Mouse (Mus musculus): ENCODE data around the gene Ccdc162. TPM values are rescaled to one million over a fixed set of nuclear protein-coding genes. Genes with fewer than 3 reads are reported as not detected.

The Ccdc162 gene
- total RNA-seq, 2 experiments from 2014 or later, result 1.8 to 2.0 TPM

DNA sequence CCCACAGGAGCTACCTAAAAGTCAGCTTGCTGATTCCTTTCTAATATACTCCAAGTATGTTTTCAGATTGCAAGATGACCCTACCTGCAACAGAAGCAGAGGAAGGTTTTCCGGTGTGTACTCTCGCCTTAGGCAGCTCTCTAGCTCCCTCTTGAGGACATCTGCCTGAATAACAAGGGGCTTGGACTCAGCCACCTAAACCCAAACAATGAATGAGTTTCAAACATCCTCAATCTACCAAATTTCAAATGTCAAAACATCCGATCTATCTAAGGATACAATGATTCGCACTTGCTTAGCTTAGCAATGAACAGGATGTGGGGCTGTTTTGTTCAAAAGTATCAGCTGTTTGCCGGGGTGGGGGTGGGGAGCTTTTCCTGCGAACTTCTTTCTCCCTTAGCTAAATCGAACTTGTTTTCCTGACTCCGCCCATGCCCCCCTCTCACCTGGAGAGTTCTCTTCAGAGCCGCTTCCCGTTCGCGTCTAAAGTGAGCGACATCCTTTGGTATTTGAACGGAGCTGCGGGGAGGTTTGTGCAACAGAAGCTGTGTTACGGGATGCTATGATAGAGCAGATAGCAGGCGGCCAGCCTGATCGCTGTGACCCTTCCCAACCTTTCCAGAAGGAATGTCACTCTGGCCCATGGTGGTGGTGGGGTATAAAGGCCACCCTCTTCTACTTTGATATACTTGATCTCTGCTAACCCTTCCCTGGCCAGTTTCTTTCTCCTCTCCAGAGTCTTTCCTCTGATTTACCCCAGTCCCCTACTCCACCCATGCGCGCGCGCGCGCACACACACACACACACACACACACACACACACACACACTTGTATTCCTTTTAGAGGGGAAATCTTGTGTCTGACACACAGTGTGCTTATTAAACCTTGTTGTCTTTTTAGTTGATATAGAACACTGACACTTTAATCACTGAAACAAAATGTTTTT lies 26.2 kb downstream of the Ccdc162 start:
- H3K27ac ChIP-seq, result no peak overlapping the region
- peak overlapping the region; percentile 43 for H3K4me3 ChIP-seq
- peak; percentile 97 for TF ChIP-seq CTCF (IDR thresholded peaks at IDR 0.05)
- DNase-seq (ENCODE audit: extremely low spot score in 1 of 2, low spot score in 2 of 2), result peak; percentile 57 to 69
- intact Hi-C loops (cut with DNase I), result loop anchor here (1.0 to 10.0 kb wide), 3 partner anchors 255 to 607 kb away; partner anchors contain the start of genes Ak9 and Fig4

DNA sequence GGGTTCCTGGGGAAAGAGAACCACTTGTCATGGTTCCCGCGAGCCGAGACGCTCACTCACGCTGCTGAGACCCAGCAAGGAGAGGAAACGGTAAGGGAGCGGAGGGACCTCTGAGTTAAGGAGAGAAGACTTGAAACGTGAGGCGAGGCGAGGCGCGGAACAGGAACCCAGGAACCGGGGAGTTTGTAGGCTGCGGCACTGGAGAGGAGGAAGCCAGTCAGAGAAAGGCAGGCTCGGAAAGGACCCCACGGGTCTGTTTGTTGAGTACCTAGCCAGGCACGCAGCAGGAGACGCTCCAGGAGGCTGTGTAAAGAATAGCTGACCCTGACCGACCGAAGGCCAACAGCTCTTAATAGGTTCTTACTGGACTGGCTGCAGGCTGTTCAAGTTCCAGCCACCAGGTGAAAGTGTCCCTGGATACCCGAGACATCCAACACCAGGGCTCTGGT lies 31.9 kb downstream of the Ccdc162 start:
- H3K27ac ChIP-seq, result no peak overlapping the region
- no peak; the same call in 1 of the 2 replicates for TF ChIP-seq CTCF (IDR thresholded peaks at IDR 0.05)
- DNase-seq (ENCODE audit: extremely low spot score in 1 of 2, low spot score in 2 of 2), result no peak
- no peak overlapping the region for H3K4me3 ChIP-seq
- intact Hi-C loops (cut with DNase I), result loop anchor here (10.0 kb wide), 1 partner anchor 250 kb away; no protein-coding TSS in a partner anchor

DNA sequence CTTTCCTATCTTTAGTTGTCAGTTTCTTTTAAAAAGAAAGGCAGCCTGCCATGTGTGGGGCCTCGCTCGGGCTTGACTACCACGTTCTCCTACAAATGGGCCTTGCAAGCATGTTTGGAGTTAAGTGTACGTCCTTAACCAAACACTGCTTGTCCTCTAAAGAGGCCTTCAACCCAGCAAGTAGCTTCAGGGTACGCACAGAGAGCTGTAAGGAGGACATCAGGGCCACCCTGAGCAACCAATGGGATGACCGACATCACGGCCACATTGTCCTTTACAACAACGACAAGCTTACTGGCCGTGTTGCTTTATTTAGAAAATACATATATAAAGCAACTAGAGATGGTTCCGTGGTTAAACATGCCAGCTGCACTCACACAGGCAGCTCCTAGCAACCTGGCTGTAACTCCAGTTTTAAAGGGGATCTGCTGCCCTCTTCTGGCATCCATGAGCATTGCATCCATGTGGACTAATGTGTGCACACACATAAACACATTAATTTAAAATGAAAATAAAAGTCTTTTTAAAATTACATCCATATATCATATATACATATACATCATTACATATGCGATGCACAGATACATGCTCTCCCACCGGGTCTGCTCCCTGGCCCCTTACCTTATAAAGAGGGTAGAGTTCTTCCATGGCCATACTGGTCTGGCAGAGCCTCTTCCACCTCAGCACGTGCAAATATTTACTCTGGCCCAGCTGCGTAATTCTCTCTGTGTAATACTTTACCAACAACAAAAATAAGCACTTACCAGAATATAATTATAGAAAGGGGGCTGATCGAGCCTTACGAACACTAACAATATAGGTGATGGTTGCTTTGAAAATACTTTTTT lies 33.7 kb downstream of the Ccdc162 start:
- H3K4me3 ChIP-seq, result no peak overlapping the region
- peak; percentile 82 to 90 for DNase-seq (ENCODE audit: extremely low spot score in 1 of 2, low spot score in 2 of 2)
- H3K27ac ChIP-seq, result no peak overlapping the region
- peak; percentile 97 for TF ChIP-seq CTCF (IDR thresholded peaks at IDR 0.05)
- intact Hi-C loops (cut with DNase I), result loop anchor here (1.0 to 10.0 kb wide), 2 partner anchors 163 to 248 kb away; partner anchors contain the start of gene Cd164

DNA sequence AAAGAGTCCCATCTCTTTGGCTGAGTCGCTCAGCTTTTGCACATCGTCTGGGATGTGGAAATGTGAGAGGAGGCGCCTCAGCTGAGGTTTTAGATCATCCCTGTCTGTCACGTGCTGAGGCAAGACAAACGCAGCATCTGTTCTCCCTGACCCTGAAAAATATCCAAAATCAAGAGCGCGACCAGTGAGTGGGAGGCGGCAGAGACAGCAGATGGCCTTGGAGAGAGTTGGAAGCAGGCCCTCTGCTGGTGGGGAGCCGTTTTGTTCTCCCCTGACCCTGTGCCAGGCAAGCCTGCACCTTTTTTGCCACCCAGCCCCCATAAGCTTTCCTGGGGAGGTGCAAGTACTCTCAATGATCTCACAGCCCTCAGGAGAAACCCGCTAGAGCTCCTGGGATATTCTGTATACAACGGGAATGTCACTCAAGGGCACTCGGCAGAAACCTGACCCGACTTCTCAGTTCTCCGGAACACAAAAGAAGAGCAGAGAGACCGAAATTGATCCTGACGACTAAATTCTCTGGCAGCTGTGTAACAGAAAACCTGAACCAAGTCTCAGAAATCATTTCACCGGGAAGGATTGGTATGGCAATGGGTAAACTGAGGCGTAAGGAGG lies 37.6 kb downstream of the Ccdc162 start:
- peak; percentile 70 for TF ChIP-seq CTCF (IDR thresholded peaks at IDR 0.05)
- DNase-seq (ENCODE audit: extremely low spot score in 1 of 2, low spot score in 2 of 2), result peak; percentile 56 to 72
- peak overlapping the region; percentile 22 for H3K4me3 ChIP-seq
- H3K27ac ChIP-seq, result peak overlapping the region; percentile 48; the same call in 1 of the 2 replicates
- intact Hi-C loops (cut with DNase I), result loop anchor here (5.0 kb wide), 1 partner anchor 72 kb away; no protein-coding TSS in a partner anchor

DNA sequence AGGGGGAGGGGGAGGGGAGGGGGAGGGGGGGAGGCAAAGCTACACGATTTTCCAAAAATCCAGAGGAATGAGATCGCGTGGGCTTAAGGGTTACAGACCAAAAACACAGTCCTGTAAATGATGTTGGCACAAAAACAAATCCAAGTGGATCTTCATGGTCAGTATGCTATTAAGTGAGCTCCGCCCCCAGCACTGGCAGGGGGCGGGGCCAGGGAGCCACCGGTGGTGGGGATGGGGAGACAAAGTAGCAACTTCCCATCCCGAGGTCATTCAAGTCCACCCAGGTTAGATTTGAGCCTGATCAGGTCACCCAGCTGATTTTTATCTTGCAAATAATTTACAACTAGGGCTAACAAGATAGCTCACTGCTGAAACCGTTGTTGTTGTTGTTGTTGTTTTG lies 39.0 kb downstream of the Ccdc162 start:
- no peak overlapping the region for H3K4me3 ChIP-seq
- no peak for DNase-seq (ENCODE audit: extremely low spot score in 1 of 2, low spot score in 2 of 2)
- TF ChIP-seq CTCF (IDR thresholded peaks at IDR 0.05), result no peak
- H3K27ac ChIP-seq, result no peak overlapping the region
- intact Hi-C loops (cut with DNase I), result loop anchor here (5.0 kb wide), 1 partner anchor 70 kb away; no protein-coding TSS in a partner anchor

DNA sequence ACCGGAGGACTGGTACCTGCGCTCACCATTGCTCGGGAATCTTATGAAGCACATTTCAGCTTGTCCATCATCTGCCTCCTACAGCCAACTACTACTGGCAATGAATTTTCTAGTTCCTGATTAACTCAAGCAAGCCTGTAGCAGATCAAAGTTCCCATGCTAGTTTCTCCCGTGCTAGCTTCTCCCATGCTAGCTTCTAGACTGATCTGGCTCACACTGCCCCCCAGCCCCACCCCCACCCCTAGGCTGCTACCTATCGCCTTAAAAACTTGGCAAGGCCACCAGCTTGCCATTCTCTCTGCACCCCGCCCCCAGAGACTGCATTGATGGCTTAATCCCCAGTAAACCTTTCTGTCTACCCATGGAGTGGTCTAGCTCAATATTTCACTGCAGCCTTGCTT lies 39.8 kb downstream of the Ccdc162 start:
- no peak for DNase-seq (ENCODE audit: extremely low spot score in 1 of 2, low spot score in 2 of 2)
- intact Hi-C loops (cut with DNase I), result loop anchor here (5.0 kb wide), 1 partner anchor 69 kb away; no protein-coding TSS in a partner anchor
- Histone ChIP-seq H3K4me3 (no peak overlapping the region), H3K27ac (no peak overlapping the region)
- TF ChIP-seq CTCF (IDR thresholded peaks at IDR 0.05), result no peak

DNA sequence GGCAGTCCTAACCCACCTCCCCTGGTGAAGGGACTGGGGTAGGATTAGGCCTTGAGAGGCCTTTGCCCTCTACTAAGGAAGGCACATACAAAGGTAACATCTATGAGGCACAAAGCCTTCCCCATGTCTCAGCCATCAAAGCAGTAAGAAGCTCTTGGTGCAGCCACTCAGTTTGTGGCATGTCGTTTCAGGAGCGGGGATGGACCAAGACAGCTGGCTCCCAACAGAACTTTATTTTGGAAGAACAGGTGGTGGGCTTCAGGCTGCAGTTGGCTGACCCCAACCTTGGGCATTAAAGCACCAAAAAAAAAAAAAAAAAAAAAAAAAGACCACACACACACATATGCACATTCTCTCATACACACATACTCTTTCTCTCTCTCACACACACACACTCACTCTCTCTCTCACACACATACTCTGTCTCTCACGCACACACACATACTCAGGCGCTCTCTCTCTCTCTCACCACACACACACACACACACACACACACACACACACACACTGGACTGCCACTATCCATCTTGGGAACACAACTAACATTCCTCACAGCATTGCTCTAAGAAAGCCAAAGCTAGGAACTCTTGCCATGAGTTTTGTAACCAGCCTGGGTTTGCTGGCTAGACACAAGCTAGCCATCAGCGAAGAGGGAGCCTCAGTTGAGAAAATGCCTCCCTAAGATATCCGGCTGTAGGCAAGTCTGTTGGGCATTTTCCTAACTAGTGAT lies 40.4 kb downstream of the Ccdc162 start:
- no peak for TF ChIP-seq CTCF (IDR thresholded peaks at IDR 0.05)
- intact Hi-C loops (cut with DNase I), result loop anchor here (5.0 kb wide), 1 partner anchor 69 kb away; no protein-coding TSS in a partner anchor
- no peak overlapping the region for H3K27ac ChIP-seq
- H3K4me3 ChIP-seq, result no peak overlapping the region
- DNase-seq (ENCODE audit: extremely low spot score in 1 of 2, low spot score in 2 of 2), result no peak

DNA sequence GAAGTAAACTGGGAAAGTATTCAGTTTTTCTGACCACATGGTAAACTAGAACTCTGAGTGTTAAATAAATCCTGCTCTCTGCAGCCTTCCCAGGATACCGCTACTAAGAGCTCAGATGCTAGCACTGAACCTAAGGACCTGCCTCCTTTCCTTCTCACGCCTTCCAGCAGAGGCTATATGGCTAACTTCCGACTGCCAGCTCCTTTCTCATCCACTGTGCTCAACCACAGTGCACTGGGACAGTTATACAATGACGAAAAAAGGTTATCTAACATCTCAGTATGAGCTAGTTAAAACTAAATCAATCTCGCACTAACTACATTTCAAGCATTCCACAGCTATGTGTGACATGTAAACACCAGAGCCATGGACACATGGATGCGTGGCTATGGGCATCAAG lies 41.2 kb downstream of the Ccdc162 start:
- no peak for DNase-seq (ENCODE audit: extremely low spot score in 1 of 2, low spot score in 2 of 2)
- intact Hi-C loops (cut with DNase I), result loop anchor here (5.0 kb wide), 1 partner anchor 68 kb away; no protein-coding TSS in a partner anchor
- H3K27ac ChIP-seq, result no peak overlapping the region
- TF ChIP-seq CTCF (IDR thresholded peaks at IDR 0.05), result no peak
- H3K4me3 ChIP-seq, result no peak overlapping the region

DNA sequence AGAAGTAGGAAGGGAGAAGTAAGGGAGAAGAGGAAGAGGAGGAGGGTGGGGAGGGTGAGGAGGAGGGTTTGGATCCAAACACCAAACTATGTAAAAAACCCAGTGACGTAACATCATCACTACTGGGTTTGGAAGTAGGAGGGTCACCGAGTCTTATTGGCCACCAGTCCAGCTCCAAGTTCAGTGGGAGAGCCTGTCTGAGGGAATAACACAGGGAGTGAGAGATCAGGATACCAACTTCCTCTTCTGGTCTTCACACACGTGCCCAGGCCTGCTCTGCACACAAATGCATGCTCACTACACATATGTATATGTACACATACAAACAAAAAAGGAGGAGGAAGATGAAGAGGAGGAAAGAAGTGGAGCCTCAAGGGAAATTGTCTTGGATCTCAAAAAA lies 42.1 kb downstream of the Ccdc162 start:
- intact Hi-C loops (cut with DNase I), result no loop called here
- no peak for TF ChIP-seq CTCF (IDR thresholded peaks at IDR 0.05)
- no peak overlapping the region for H3K4me3 ChIP-seq
- no peak overlapping the region for H3K27ac ChIP-seq
- DNase-seq (ENCODE audit: extremely low spot score in 1 of 2, low spot score in 2 of 2), result no peak

DNA sequence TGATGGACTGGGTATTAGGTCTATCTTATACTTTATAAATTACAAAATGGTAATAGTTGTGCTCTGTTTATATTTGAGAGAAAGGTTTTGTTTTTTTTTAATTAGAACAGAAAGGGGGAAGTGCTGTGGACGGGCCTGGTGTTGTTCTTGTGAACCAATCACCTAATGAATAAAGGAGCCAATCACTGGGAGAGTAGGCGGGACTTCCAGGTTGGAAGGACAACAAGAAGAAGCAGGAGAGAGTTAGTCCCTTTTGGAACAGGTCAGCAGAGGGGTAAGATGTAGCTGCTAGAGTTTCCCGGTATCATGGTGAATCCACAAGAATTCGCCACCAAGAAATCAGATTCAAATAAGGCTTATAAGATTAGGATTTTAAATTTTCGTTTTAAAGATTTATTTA lies 46.2 kb downstream of the Ccdc162 start:
- intact Hi-C loops (cut with DNase I), result no loop called here
- Histone ChIP-seq H3K27ac (no peak overlapping the region), H3K4me3 (no peak overlapping the region)
- no peak for TF ChIP-seq CTCF (IDR thresholded peaks at IDR 0.05)
- DNase-seq (ENCODE audit: extremely low spot score in 1 of 2, low spot score in 2 of 2), result no peak

All from left cerebral cortex, adult 2 months (tissue).